In genomic region chrX:6172823-6173640, GRCm38 (mm10) we compare ENCODE assay signal across 8 mouse cellular contexts. TPM values are rescaled to one million over a fixed set of nuclear protein-coding genes. Genes with fewer than 3 reads are reported as not detected.
A peak's percentile ranks its signal among the peaks of the same experiment; 100 is the strongest.
DNase-seq lines count a peak whose midpoint lies in the region; ATAC-seq and TF ChIP-seq lines count a peak whose summit lies in the region.
"Not testable (repeated sequence)": the region's sequence is repeated elsewhere in the genome, so short reads cannot be mapped to it uniquely, and the experiment has no call there.
"Had no signal": no experiment of that assay in that cellular context is flagged by ENCODE, and none has a peak within 500 bp of the region (broad histone marks: within the 10 kb centered on the region; RNA-seq: fewer than 3 reads in every experiment).

TSS of gene Nudt10 (minus strand) at chrX:6173015.

- not testable (repeated sequence) for DNase-seq in forebrain, postnatal 0 days; hindbrain, embryonic 11.5 days (ENCODE audit: low spot score); kidney, postnatal 0 days (ENCODE audit: low spot score)
- peak in 1 of 2 experiments; percentile 6 for DNase-seq in left cerebral cortex, postnatal 25 days (ENCODE audit: low spot score in 2 of 2)

- H3K36me3 ChIP-seq in forebrain, postnatal 0 days (ENCODE audit: insufficient read depth); hindbrain, embryonic 11.5 days (ENCODE audit: control insufficient read depth, insufficient read depth, low read length); kidney, postnatal 0 days (ENCODE audit: insufficient read depth, low read length); lung, embryonic 15.5 days; neural tube, embryonic 15.5 days: not testable (repeated sequence)

- not testable (repeated sequence) for H3K9ac ChIP-seq in forebrain, postnatal 0 days; hindbrain, embryonic 11.5 days (ENCODE audit: low read depth, low read length); kidney, postnatal 0 days (ENCODE audit: low read depth, low read length); lung, embryonic 15.5 days; neural tube, embryonic 15.5 days (replicated peaks)

- WGBS in forebrain, postnatal 0 days, result 20% methylated on average over 3 of the region's 116 CpGs
- no CpG with 5 or more reads among the region's 116 CpGs for WGBS in hindbrain, embryonic 11.5 days
- 36% methylated on average over 7 of the region's 116 CpGs for WGBS in kidney, postnatal 0 days
- WGBS in lung, embryonic 15.5 days, result 10% methylated on average over 2 of the region's 116 CpGs
- WGBS in neural tube, embryonic 15.5 days, result 24% methylated on average over 8 of the region's 116 CpGs

- H3K4me2 ChIP-seq in forebrain, postnatal 0 days (ENCODE audit: low read depth), result peak within 1 kb of the TSS; percentile 46
- H3K4me2 ChIP-seq in hindbrain, embryonic 11.5 days (replicated peaks; ENCODE audit: low read depth, low read length), result peak within 1 kb of the TSS; percentile 33; the same call in 1 of the 2 replicates
- H3K4me2 ChIP-seq in kidney, postnatal 0 days (ENCODE audit: low read length), result peak within 1 kb of the TSS; percentile 34; the same call in 1 of the 2 replicates
- H3K4me2 ChIP-seq in lung, embryonic 15.5 days, result peak within 1 kb of the TSS; percentile 43
- H3K4me2 ChIP-seq in neural tube, embryonic 15.5 days, result peak within 1 kb of the TSS; percentile 51

- not testable (repeated sequence) for H3K27ac ChIP-seq in forebrain, postnatal 0 days (ENCODE audit: low read depth, low read length); hindbrain, embryonic 11.5 days (ENCODE audit: low read depth, low read length); kidney, postnatal 0 days; lung, embryonic 15.5 days
- peak within 1 kb of the TSS; percentile 78 for H3K27ac ChIP-seq in neural tube, embryonic 15.5 days (replicated peaks)

- ATAC-seq in common myeloid progenitor, adult 5-6 weeks (replicated peaks; ENCODE audit: low read depth, poor library complexity, severe bottlenecking), result peak; percentile 22; the same call in 1 of the 2 replicates
- peak; percentile 89 for ATAC-seq in forebrain, postnatal 0 days
- ATAC-seq in hindbrain, embryonic 11.5 days (ENCODE audit: low FRiP score), result peak; percentile 86
- ATAC-seq in kidney, postnatal 0 days (replicated peaks; ENCODE audit: low FRiP score, low read depth), result peak; percentile 89
- peak; percentile 83 for ATAC-seq in lung, embryonic 15.5 days (ENCODE audit: borderline replicate concordance, extremely low read depth, low FRiP score, low TSS enrichment)
- ATAC-seq in neural tube, embryonic 15.5 days (ENCODE audit: low FRiP score), result peak; percentile 91

- peak within 1 kb of the TSS; percentile 35 for H3K4me3 ChIP-seq in forebrain, postnatal 0 days (ENCODE audit: low read depth, low read length)
- H3K4me3 ChIP-seq in hindbrain, embryonic 11.5 days (ENCODE audit: low read depth, low read length), result peak within 1 kb of the TSS; percentile 31
- 0 out of 2 replicates have a peak within 1 kb of the TSS, but pooled peaks have one; percentile 7 for H3K4me3 ChIP-seq in kidney, postnatal 0 days (replicated peaks; ENCODE audit: low read depth, low read length)
- peak within 1 kb of the TSS; percentile 31 for H3K4me3 ChIP-seq in lung, embryonic 15.5 days
- H3K4me3 ChIP-seq in neural tube, embryonic 15.5 days (replicated peaks), result peak within 1 kb of the TSS; percentile 38

- intact Hi-C loops in left cerebral cortex, postnatal 25 days (cut with DNase I), result not testable (repeated sequence)

- not testable (repeated sequence) for H3K9me3 ChIP-seq in forebrain, postnatal 0 days (ENCODE audit: low read length); hindbrain, embryonic 11.5 days (ENCODE audit: control insufficient read depth, low read length); kidney, postnatal 0 days (replicated peaks; ENCODE audit: low read length); lung, embryonic 15.5 days; neural tube, embryonic 15.5 days (replicated peaks)

- not testable (repeated sequence) for TF ChIP-seq CTCF in forebrain, postnatal 0 days (IDR thresholded peaks at IDR 0.05; ENCODE audit: low read depth); kidney, postnatal 0 days (IDR thresholded peaks at IDR 0.05; ENCODE audit: low read depth)

- H3K4me1 ChIP-seq in forebrain, postnatal 0 days (ENCODE audit: insufficient read depth); hindbrain, embryonic 11.5 days (replicated peaks; ENCODE audit: control insufficient read depth, insufficient read depth, low read length); kidney, postnatal 0 days (replicated peaks; ENCODE audit: insufficient read depth, low read length); lung, embryonic 15.5 days; neural tube, embryonic 15.5 days: not testable (repeated sequence)

- H3K27me3 ChIP-seq in forebrain, postnatal 0 days (ENCODE audit: insufficient read depth, low read length); hindbrain, embryonic 11.5 days (ENCODE audit: control insufficient read depth, insufficient read depth, low read length); kidney, postnatal 0 days (ENCODE audit: insufficient read depth, low read length); lung, embryonic 15.5 days; neural tube, embryonic 15.5 days (replicated peaks): not testable (repeated sequence)

RNA-seq across cellular contexts. Expression of gene Nudt10, which starts in this region (rescaled TPM):
- total RNA-seq in common myeloid progenitor, adult 5-6 weeks (2017), result not detected in 2 replicates
- 61.2 and 66.7 TPM in 2 replicates for total RNA-seq in forebrain, postnatal 0 days (2014; rRNA removed)
- polyA plus RNA-seq in forebrain, postnatal 0 days (2015; fragmentation: Nextera tagmentation; extraction: Ambion mirVana), result 47.1 and 48.6 TPM in 2 replicates
- polyA plus RNA-seq in hindbrain, embryonic 11.5 days (2014; fragmentation: Nextera tagmentation; extraction: Ambion mirVana), result 32.7 and 34.6 TPM in 2 replicates
- polyA plus RNA-seq in kidney, postnatal 0 days (2015; fragmentation: Nextera tagmentation; extraction: Ambion mirVana), result 7.6 and 8.5 TPM in 2 replicates
- total RNA-seq in left cerebral cortex, postnatal 25 days (2021), result 10 to 100 TPM; 24.0 to 31.7 TPM
- polyA plus RNA-seq in lung, embryonic 15.5 days (2015; fragmentation: Nextera tagmentation; extraction: Ambion mirVana), result 4.4 and 5.4 TPM in 2 replicates
- polyA plus RNA-seq in neural tube, embryonic 15.5 days (2015; fragmentation: Nextera tagmentation; extraction: Ambion mirVana), result 42.9 and 55.9 TPM in 2 replicates
- total RNA-seq: megakaryocyte-erythroid progenitor cell, adult 5-6 weeks had no signal

Comparison
In these comparisons a context has a peak if more than half of its experiments do, and no peak if none do; other contexts are left out.
1. RNA of gene Nudt10 (total RNA-seq): 61.2 to 66.7 TPM in forebrain, postnatal 0 days and 24.0 to 31.7 TPM in left cerebral cortex, postnatal 25 days; not detected in common myeloid progenitor, adult 5-6 weeks; every median in the first group is over 10 times any median in the second.
2. Peak in ATAC-seq in common myeloid progenitor, adult 5-6 weeks; RNA of the gene not detected or under 1 TPM.
3. ATAC-seq: peak in every context shown above with its lines; median percentile 91 in neural tube, embryonic 15.5 days; 89 in forebrain, postnatal 0 days; 89 in kidney, postnatal 0 days; 86 in hindbrain, embryonic 11.5 days; 83 in lung, embryonic 15.5 days; 22 in common myeloid progenitor, adult 5-6 weeks.
4. Peak in every context shown above with its lines, with median percentiles within 50 percentile points of each other: H3K4me2 ChIP-seq and H3K4me3 ChIP-seq.